Mouse (Mus musculus): ENCODE results near the gene Vwce.

DNA sequence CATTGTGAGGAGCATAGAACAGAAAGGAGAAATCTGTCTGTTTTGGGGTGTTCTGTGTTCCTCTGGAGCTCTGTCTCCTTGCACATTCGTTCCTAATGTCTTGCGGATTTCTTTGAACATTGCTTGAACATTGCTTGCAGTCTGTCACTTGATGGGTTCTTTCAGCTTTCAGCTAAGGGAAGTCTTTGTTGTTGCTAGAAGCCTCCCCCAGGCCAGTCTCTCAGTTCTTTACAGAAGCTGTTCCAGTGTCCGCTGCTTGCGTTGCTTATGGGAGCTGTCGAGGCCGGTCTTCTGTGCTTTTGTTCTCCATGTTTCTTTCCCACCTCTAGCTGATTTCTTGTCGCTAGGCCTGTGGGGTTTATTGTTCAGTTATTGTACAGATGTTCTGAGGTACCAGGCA lies 61.8 kb downstream of the Vwce start:
- no peak for TF ChIP-seq CTCF (IDR thresholded peaks at IDR 0.05; ENCODE audit: low read depth, low read length)
- no peak for TF ChIP-seq POLR2A (IDR thresholded peaks at IDR 0.05; ENCODE audit: extremely low read depth, insufficient read depth, low read length)
